Mouse (Mus musculus) monocyte, adult 5-6 weeks (primary cell): ENCODE measurements around the gene Pip5k1b. TPM values are rescaled to one million over a fixed set of nuclear protein-coding genes. Genes with fewer than 3 reads are reported as not detected.

Source experiments
- ATAC-seq: fragments of 153-309, 156-312 bp; replicated peaks from 2 replicates; pipeline ENCODE4 v1.8.0; 2017; ENCODE audit warnings: mild to moderate bottlenecking; ENCODE audit not compliant: low TSS enrichment, insufficient number of reproducible peaks, severe bottlenecking, poor library complexity, low FRiP score
- total RNA-seq: library from RNA; stranded (forward); fragments of 200-1000, 200-491, 200-594 nt; gene quantifications from 3 replicates; pipeline ENCODE4 v1.2.3, GENCODE M21; 2017

Gene Pip5k1b
- total RNA-seq, 1 experiment from 2014 or later, result 5.6 TPM

DNA sequence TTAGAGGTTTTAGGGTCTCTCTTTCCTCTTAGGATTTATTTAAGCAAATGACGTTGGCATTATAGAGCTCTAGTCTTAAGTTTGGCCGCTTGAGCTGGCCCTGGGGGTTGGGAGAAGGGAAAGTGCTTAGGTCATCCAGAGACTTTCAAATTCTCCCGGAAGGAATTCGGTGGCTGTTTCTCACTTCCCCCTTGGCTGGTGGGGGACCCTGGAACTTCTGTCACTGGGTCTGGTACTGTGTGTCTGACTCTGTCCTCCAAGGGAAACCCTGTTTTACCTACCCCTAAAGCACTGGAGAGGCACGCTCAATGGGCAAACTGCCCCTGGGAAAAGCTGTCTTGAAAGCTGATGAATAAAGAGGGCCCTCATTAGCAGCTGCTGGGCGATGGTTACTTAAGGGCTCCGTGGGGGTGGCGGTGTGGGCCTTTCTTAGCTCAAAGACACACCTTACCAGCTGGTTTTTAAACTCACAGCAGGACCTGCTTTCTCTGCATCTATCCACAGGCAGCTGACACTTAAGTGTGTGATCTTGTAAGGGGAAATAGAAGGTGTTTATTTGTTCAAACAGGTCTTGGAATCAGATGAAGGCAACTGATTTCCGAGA is 301.9 kb downstream of the Pip5k1b start:
- ATAC-seq, result no peak

DNA sequence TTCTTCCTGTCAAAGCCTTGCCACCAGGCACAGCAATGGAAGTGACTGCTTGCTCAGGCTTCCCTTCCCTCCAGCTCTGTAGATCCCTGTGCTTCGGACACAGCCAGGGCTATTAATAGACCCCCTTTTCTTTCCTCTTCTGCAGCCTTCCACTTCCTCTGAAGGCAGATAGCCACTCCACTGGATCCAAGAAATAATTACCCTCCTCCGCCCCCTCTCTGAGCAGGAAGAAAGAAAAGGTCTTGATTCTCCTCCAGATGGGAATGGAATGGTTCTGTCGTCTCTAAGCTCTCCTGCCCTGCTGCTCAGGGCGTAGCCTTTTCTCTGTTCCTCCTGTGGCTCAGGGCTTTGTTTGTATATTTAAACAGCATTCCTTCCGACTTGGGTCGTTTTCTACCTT is 303.8 kb downstream of the Pip5k1b start:
- no peak for ATAC-seq

Other genes starting within 250 kb of the Pip5k1b start
- gene Fam122a, start 78.5 kb downstream of the Pip5k1b start, total RNA-seq, result 4.5 to 9.5 TPM (median 9.4 TPM) in 3 replicates
- not detected in 3 replicates for gene Tmem252, start 118.1 kb upstream of the Pip5k1b start, total RNA-seq